Mouse (Mus musculus) myocyte (in vitro differentiated cells): Measurements from ENCODE around the gene Selenok.

Source experiments
- CEBPB ChIP-seq: IDR thresholded peaks from 2 replicates; pipeline ENCODE4 v1.6.1; 2011; ENCODE audit warnings: mild to moderate bottlenecking, moderate library complexity; ENCODE audit not compliant: poor library complexity, insufficient read depth, severe bottlenecking
- E2F4 ChIP-seq: IDR thresholded peaks from one replicate; pipeline ENCODE4 v1.6.1; 2011; ENCODE audit warnings: mild to moderate bottlenecking, control low read depth, moderate library complexity; ENCODE audit not compliant: insufficient read depth
- POLR2A ChIP-seq: IDR thresholded peaks from one replicate; pipeline ENCODE4 v1.6.1; 2011; ENCODE audit warnings: low read depth, mild to moderate bottlenecking, control low read depth, moderate library complexity; ENCODE audit not compliant: insufficient read length
- USF1 ChIP-seq: IDR thresholded peaks from one replicate; pipeline ENCODE4 v1.6.1; 2011; ENCODE audit warnings: low read depth, mild to moderate bottlenecking, control low read depth, moderate library complexity

DNA sequence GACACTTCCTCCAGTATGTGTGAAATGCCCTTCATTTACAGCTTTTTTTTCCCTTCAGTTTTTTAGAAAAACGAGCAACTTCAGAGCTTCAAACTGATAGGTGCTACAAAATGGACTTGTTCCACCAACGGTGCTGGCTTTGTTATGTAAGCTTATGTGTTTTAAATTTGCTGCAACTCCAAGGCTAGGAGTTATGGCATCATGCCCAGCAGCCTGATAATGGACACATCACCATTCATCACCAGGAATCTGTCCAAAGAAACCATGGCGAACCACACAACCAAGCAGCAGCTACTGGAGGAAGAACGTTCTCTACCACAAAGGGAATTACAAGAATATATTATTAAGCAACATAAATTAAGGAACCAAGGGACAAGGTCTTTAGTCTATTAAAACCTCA, 39.1 kb upstream of the Selenok start:
- no peak for TF ChIP-seq POLR2A
- TF ChIP-seq E2F4: no peak
- no peak for TF ChIP-seq CEBPB
- TF ChIP-seq USF1: no peak
